Mouse (Mus musculus) liver, adult 2 months (tissue): Measurements from ENCODE around the gene Rcan1. TPM values are rescaled to one million over a fixed set of nuclear protein-coding genes. Genes with fewer than 3 reads are reported as not detected.
A peak's percentile ranks its signal among the peaks of the same experiment; 100 is the strongest.

ENCODE experiments used
- DNase-seq: peaks from one replicate; pipeline ENCODE4 v3.0.0-alpha.2; 2011; ENCODE audit warnings: low read depth, low spot score; ENCODE audit errors: extremely low read depth
- H3K27ac ChIP-seq: fragments of 200-500 bp; replicated peaks from 2 replicates; pipeline ENCODE4 v1.5.1; 2012; ENCODE audit warnings: low read depth, mild to moderate bottlenecking, control low read depth, inconsistent platforms, low read length; ENCODE audit not compliant: insufficient read depth
- H3K27me3 ChIP-seq: fragments of 200-500 bp; 2 replicates; pipeline ENCODE4 v1.6.1; 2012; ENCODE audit warnings: mild to moderate bottlenecking, moderate library complexity, low read length, inconsistent platforms; ENCODE audit not compliant: control insufficient read depth, insufficient read depth
- H3K36me3 ChIP-seq: fragments of 200-500 bp; 2 replicates; pipeline ENCODE4 v1.6.1; 2012; ENCODE audit warnings: low read length, inconsistent platforms; ENCODE audit not compliant: control insufficient read depth, insufficient read depth
- H3K4me1 ChIP-seq: fragments of 200-500 bp; 2 replicates; pipeline ENCODE4 v1.6.1; 2011; ENCODE audit warnings: low read length; ENCODE audit not compliant: control insufficient read depth, insufficient read depth
- H3K4me3 ChIP-seq: fragments of 200-500 bp; 2 replicates; pipeline ENCODE4 v1.5.1; 2011; ENCODE audit warnings: low read depth, mild to moderate bottlenecking, control low read depth, low read length, moderate library complexity; ENCODE audit not compliant: insufficient read depth
- H3K79me2 ChIP-seq: fragments of 200-500 bp; 2 replicates; pipeline ENCODE4 v1.6.1; 2012; ENCODE audit warnings: inconsistent platforms, mild to moderate bottlenecking, low read length, moderate library complexity; ENCODE audit not compliant: control insufficient read depth, insufficient read depth
- H3K9ac ChIP-seq: fragments of 200-500 bp; 2 replicates; pipeline ENCODE4 v1.6.1; 2012; ENCODE audit warnings: low read depth, mild to moderate bottlenecking, control low read depth, inconsistent platforms, low read length
- CTCF ChIP-seq: fragments of 200-500 bp; IDR thresholded peaks from 2 replicates; pipeline ENCODE4 v1.5.1; 2011; ENCODE audit warnings: low read depth, low read length, control low read depth
- POLR2A ChIP-seq: fragments of 200-500 bp; IDR thresholded peaks from 2 replicates; pipeline ENCODE4 v1.6.1; 2011; ENCODE audit warnings: low read length, control low read depth; ENCODE audit not compliant: insufficient read depth; ENCODE audit errors: extremely low read depth
- WGBS: fragments of 180-500 bp; shearing (Covaris S2); methylation state at CpG from one replicate; pipeline ENCODE4 v1.1.7; 2018; 5-methylcytosine and 5-hydroxymethylcytosine counted together
- polyA plus RNA-seq: library from polyadenylated mRNA; depleted of rRNA; stranded (reverse); fragments of >200 nt; gene quantifications from 2 replicates; pipeline ENCODE4 v1.2.3, GENCODE M21; 2012; rRNA removed
- total RNA-seq: library from RNA; depleted of rRNA; stranded (reverse); fragments of >200 nt; gene quantifications from 2 replicates; pipeline ENCODE4 v1.2.3, GENCODE M21; 2014; rRNA removed

The Rcan1 gene
- total and polyA plus RNA-seq, 2 experiments = 7.8 to 12.8 TPM

GRCm38 (mm10) chr16:92348941-92349340, 121.7 kb downstream of the Rcan1 start:
- peak; percentile 72 for DNase-seq
- WGBS = 49% methylated on average over 12 of the region's 12 CpGs

DNA sequence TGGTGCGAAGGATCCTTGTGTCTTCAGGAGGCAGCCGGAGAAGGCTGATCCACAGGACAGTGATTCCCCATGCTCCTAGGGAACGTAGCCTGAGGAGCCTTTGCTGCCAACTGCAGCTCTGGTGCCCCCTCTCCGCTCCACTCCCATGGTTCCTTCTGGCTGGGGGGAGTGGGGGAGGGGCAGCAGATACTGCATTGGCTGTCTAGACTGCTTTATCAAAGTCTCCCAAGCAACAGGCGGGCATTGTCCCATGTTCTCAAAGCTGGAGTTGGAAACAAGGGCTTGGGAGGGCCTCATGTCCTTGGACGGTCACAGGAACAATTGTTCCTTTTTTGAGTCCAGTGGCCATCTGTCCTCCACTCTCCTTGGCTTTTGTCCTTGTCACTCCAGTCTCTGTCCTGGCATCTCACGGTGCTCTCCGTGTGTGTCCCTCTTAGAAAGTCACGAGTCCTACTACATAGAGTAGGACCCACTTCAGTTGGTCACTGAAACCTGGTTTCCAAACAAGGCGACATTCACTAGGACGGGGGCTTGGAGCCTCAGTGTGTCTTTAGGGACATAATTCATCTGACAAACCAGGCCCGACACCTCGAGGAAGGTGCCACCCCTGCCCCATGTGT, 124.3 kb downstream of the Rcan1 start:
- 89% methylated on average over 13 of the region's 13 CpGs for WGBS
- H3K36me3 ChIP-seq = no peaks in the 10 kb centered on the region
- no peak for DNase-seq
- H3K4me1 ChIP-seq = no peaks in the 10 kb centered on the region
- H3K79me2 ChIP-seq = no peaks in the 10 kb centered on the region
- no peak overlapping the region for H3K27ac ChIP-seq
- no peak overlapping the region for H3K9ac ChIP-seq
- no peaks in the 10 kb centered on the region for H3K27me3 ChIP-seq
- no peak overlapping the region for H3K4me3 ChIP-seq
- no peak for TF ChIP-seq POLR2A
- TF ChIP-seq CTCF = no peak

More at GRCm38 (mm10) chr16:92348941-92349340, 121.7 kb downstream of the Rcan1 start:
- H3K4me3 ChIP-seq = no peak overlapping the region
- no peaks in the 10 kb centered on the region for H3K79me2 ChIP-seq
- no peaks in the 10 kb centered on the region for H3K27me3 ChIP-seq
- TF ChIP-seq CTCF (no peak), POLR2A (no peak)
- H3K36me3 ChIP-seq = no peaks in the 10 kb centered on the region
- no peaks in the 10 kb centered on the region for H3K4me1 ChIP-seq
- H3K9ac ChIP-seq = no peak overlapping the region
- no peak overlapping the region for H3K27ac ChIP-seq

DNA sequence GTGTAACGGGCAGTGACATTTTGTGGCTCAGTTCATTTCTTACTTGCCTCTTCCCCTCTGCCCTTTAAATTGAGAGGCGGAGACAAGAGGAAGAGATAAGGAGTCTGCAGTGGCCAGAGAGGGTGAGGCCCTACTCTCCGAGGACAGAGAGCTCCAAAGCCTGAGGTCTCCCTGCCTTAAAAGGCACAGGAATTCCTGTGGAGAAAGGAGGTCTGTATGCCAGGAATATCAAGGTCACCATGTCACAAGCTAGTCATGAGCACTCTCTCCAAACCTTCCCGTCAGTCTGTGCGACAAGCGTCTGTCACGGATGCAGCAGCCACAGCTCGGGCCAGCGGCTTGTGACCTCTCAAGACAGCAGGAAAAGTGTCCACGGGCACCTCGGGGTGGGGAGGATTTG, 125.5 kb downstream of the Rcan1 start:
- no peaks in the 10 kb centered on the region for H3K36me3 ChIP-seq
- no peaks in the 10 kb centered on the region for H3K79me2 ChIP-seq
- DNase-seq = peak; percentile 26
- TF ChIP-seq POLR2A = no peak
- no peak for TF ChIP-seq CTCF
- no peaks in the 10 kb centered on the region for H3K4me1 ChIP-seq
- H3K27ac ChIP-seq = no peak overlapping the region
- H3K9ac ChIP-seq = no peak overlapping the region
- 56% methylated on average over 11 of the region's 11 CpGs for WGBS
- no peak overlapping the region for H3K4me3 ChIP-seq
- H3K27me3 ChIP-seq = no peaks in the 10 kb centered on the region

Other genes starting within 250 kb of the Rcan1 start
- not detected in 2 replicates for gene Kcne2, start 178.5 kb downstream of the Rcan1 start, total RNA-seq
- gene Kcne2, start 178.5 kb downstream of the Rcan1 start, polyA plus RNA-seq = not detected in 2 replicates
- gene Smim11, start 169.6 kb downstream of the Rcan1 start, total RNA-seq = 17.4 and 22.3 TPM in 2 replicates
- gene Smim11, start 169.6 kb downstream of the Rcan1 start, polyA plus RNA-seq = 13.6 and 19.2 TPM in 2 replicates
- not detected in 2 replicates for gene Fam243, start 149.4 kb downstream of the Rcan1 start, total RNA-seq
- not detected in 2 replicates for gene Fam243, start 149.4 kb downstream of the Rcan1 start, polyA plus RNA-seq
- not detected in 2 replicates for gene Kcne1, start 111.4 kb downstream of the Rcan1 start, total RNA-seq
- gene Kcne1, start 111.4 kb downstream of the Rcan1 start, polyA plus RNA-seq = not detected in 2 replicates
- 0.09 and 0.13 TPM in 2 replicates for gene Clic6, start 14.9 kb upstream of the Rcan1 start, total RNA-seq
- 0.04 and 0.06 TPM in 2 replicates for gene Clic6, start 14.9 kb upstream of the Rcan1 start, polyA plus RNA-seq